16 mouse cellular contexts compared by ENCODE assay signal in genomic region chr9:45767155-45767554, GRCm38 (mm10).
"Had no signal": no experiment of that assay in that cellular context is flagged by ENCODE, and none has a peak within 500 bp of the region (broad histone marks: within the 10 kb centered on the region; RNA-seq: fewer than 3 reads in every experiment).

No protein-coding gene starts in this region.

- DNase-seq: lung, adult 2 months; lung, postnatal 14 days; lung, postnatal 36 days; right cerebral cortex, postnatal 14 days; thymus, adult 2 months; thymus, postnatal 25 days; thymus, postnatal 4 days had no signal

- H3K9me3 ChIP-seq: lung, embryonic 15.5 days; midbrain, embryonic 15.5 days; neural tube, embryonic 12.5 days; stomach, embryonic 15.5 days had no signal

- H3K9ac ChIP-seq: lung, embryonic 15.5 days; midbrain, embryonic 15.5 days; neural tube, embryonic 12.5 days; stomach, embryonic 15.5 days had no signal

- H3K4me1 ChIP-seq: lung, embryonic 15.5 days; megakaryocyte, embryonic 14.5 days; midbrain, embryonic 15.5 days; neural tube, embryonic 12.5 days; stomach, embryonic 15.5 days had no signal

- H3K4me2 ChIP-seq: lung, embryonic 15.5 days; midbrain, embryonic 11.5 days; midbrain, embryonic 15.5 days; neural tube, embryonic 12.5 days; stomach, embryonic 15.5 days had no signal

- H3K27ac ChIP-seq: lung, embryonic 15.5 days; macrophage; midbrain, embryonic 15.5 days; neural tube, embryonic 12.5 days; stomach, embryonic 15.5 days; stomach, postnatal 0 days had no signal

- H3K4me3 ChIP-seq: lung, embryonic 15.5 days; megakaryocyte, embryonic 14.5 days; midbrain, embryonic 15.5 days; neural tube, embryonic 12.5 days; stomach, embryonic 15.5 days had no signal

- ATAC-seq: lung, postnatal 0 days; midbrain, embryonic 15.5 days had no signal

- H3K27me3 ChIP-seq: lung, embryonic 15.5 days; midbrain, embryonic 15.5 days; neural tube, embryonic 12.5 days; stomach, embryonic 15.5 days had no signal
